Mouse (Mus musculus) forebrain, embryonic 14.5 days (tissue): ENCODE results near the gene Eci2. TPM values are rescaled to one million over a fixed set of nuclear protein-coding genes. Genes with fewer than 3 reads are reported as not detected.

Experiments used
- ATAC-seq: fragments of 200-750 bp; cut with Nextera tagmentation; 2 replicates; pipeline ENCODE4 v1.8.0; 2017; ENCODE audit warnings: mild to moderate bottlenecking, moderate library complexity
- DNase-seq: peaks from one replicate; pipeline ENCODE4 v3.0.0-alpha.2; 2015; ENCODE audit warnings: low spot score
- H3K27ac ChIP-seq: fragments of 300-500 bp; sonication (generic); 2 replicates; pipeline ENCODE4 v1.5.1; 2014; ENCODE audit warnings: low read depth, mild to moderate bottlenecking, control low read depth, low read length, moderate library complexity
- H3K27me3 ChIP-seq: fragments of 300-500 bp; sonication (generic); replicated peaks from 2 replicates; pipeline ENCODE4 v1.6.1; 2014; ENCODE audit warnings: low read length, control low read depth, mixed read lengths; ENCODE audit not compliant: control insufficient read depth, insufficient read depth
- H3K36me3 ChIP-seq: fragments of 300-500 bp; sonication (generic); 2 replicates; pipeline ENCODE4 v1.6.1; 2014; ENCODE audit warnings: low read length, control low read depth; ENCODE audit not compliant: control insufficient read depth, insufficient read depth
- H3K4me1 ChIP-seq: fragments of 300-500 bp; sonication (generic); 2 replicates; pipeline ENCODE4 v1.6.1; 2014; ENCODE audit warnings: antibody characterized with exemption, low read length, control low read depth; ENCODE audit not compliant: control insufficient read depth, insufficient read depth
- H3K4me2 ChIP-seq: fragments of 300-500 bp; sonication (generic); 2 replicates; pipeline ENCODE4 v1.6.1; 2014; ENCODE audit warnings: mild to moderate bottlenecking, control low read depth, low read length
- H3K4me3 ChIP-seq: fragments of 300-500 bp; sonication (generic); 2 replicates; pipeline ENCODE4 v1.5.1; 2014; ENCODE audit warnings: low read depth, low read length, control low read depth
- H3K9ac ChIP-seq: fragments of 300-500 bp; sonication (generic); 2 replicates; pipeline ENCODE4 v1.6.1; 2014; ENCODE audit warnings: mild to moderate bottlenecking, low read length, control low read depth, moderate library complexity
- H3K9me3 ChIP-seq: fragments of 300-500 bp; sonication (generic); replicated peaks from 2 replicates; pipeline ENCODE4 v1.6.1; 2016; ENCODE audit warnings: low read length, control low read depth, mixed read lengths; ENCODE audit not compliant: control insufficient read depth
- WGBS: fragments of 180-500 bp; shearing (Covaris S2); extraction: QIAGEN DNeasy Blood & Tissue Kit; methylation state at CpG from one replicate; pipeline ENCODE4 v1.1.7; 2014; 5-methylcytosine and 5-hydroxymethylcytosine counted together
- polyA plus RNA-seq: library from polyadenylated mRNA; unstranded; fragments of >200 nt; fragmentation: Nextera tagmentation; extraction: Ambion mirVana; gene quantifications from 2 replicates; pipeline ENCODE4 v1.2.1, GENCODE M21; 2014

Gene Eci2
- 139 and 158 TPM in 2 replicates for polyA plus RNA-seq

DNA sequence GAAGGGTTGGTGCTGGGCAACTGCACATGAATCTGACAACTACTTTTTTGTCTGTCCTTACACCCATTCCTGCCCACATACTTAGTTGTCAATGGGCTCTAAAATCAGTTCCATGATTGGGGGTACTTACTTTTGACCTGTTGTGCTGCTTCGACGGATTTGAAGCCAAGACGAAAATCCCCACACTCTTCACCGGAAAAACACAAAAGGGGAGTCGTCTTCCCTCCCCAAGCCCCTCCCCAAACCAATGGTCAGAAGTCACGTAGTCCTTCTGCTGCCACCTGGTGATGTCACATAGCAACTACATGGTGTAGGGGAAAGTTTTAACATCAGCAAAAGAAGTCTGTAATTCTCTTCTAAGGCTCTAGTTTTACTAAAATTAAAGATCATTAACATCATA lies at the start of gene Eci2:
Eci2 (minus strand) TSS at position 218 of the 400 bp plus-strand sequence.
- Histone ChIP-seq H3K36me3 (no peaks in the 10 kb centered on the region), H3K4me1 (no peaks in the 10 kb centered on the region), H3K4me2 (0 out of 2 replicates have a peak within 1 kb of the TSS, but pooled peaks have one; percentile 1), H3K27me3 (no peaks in the 10 kb centered on the region), H3K4me3 (no peak within 1 kb of the TSS), H3K9me3 (no peaks in the 10 kb centered on the region), H3K9ac (no peak within 1 kb of the TSS), H3K27ac (no peak within 1 kb of the TSS)
- 6% methylated on average over 6 of the region's 6 CpGs for WGBS
- ATAC-seq = no peak
- DNase-seq = peak; percentile 42

DNA sequence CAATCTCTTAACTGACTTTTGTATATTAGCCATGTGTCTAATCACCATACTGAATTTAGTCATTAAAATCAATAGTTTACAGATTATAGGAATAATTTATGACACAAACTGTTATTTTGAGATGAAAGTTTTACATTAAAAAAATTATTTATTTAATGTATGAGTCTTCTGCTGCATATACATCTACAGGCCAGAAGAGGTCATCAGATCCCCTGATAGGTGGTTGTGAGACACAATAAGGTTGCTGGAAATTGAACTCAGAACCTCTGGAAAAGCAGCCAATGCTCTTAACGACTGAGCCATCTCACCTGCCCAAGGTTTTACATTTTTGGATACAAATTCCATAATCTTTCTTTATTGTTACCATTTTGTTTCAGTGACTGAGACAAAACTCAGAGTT lies 48.0 kb upstream of the Eci2 start:
- no peak for DNase-seq
- Histone ChIP-seq H3K27ac (no peak overlapping the region), H3K9ac (no peak overlapping the region), H3K27me3 (no peaks in the 10 kb centered on the region), H3K4me1 (no peaks in the 10 kb centered on the region), H3K36me3 (no peaks in the 10 kb centered on the region), H3K9me3 (no peaks in the 10 kb centered on the region), H3K4me3 (no peak overlapping the region), H3K4me2 (no peak overlapping the region)
- no peak for ATAC-seq
- 58% methylated on average over 1 of the region's 1 CpGs for WGBS

DNA sequence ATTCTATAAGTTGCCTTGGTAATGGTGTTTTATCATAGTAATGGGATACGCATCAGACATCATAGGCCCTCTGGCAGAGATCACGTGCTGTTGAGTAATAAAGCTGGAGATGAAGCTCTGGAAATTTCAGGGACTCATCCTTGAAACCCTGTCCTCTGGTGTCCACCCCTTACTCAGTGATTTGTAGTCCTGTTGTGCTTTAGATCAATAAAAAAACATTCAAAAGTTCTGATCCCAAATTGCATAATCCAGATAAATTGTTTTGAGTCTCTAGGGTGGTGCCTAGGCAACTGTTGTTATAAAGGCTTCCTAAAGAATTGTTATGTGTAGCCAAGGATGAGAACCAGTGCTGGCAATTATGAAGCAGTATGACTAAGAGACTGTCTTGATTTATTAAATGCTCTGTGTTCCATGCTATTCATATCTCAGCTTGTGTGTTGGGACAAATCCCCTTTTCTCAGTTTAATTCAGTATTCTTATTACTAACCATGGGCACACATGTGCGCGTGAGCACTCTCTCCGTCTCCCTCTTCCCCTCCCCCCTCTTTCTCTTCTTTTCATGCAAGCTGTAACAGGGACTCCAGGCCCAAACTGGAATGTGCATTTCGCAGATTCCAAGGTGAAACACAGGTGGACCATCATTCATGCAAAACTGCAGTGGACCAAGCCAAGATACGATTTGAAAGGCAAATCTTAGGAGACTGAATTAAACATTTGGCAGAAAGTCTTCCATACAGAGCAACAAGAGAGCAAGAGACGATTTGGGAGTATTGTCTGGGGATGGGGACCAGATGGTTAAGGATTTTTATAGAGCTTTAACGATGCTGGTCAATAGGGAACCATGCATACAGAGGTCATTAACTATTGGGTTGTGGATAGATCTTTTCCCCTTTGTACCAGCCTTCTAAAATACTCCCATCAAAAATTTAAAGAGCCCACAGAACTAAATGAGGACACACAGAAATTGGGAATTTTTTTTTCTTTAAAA lies 43.9 kb upstream of the Eci2 start:
- H3K27ac ChIP-seq = no peak overlapping the region
- H3K4me2 ChIP-seq = no peak overlapping the region
- whole genome bisulfite sequencing = 60% methylated on average over 9 of the region's 9 CpGs
- no peak overlapping the region for H3K9ac ChIP-seq
- no peak for ATAC-seq
- no peak overlapping the region for H3K4me3 ChIP-seq
- no peaks in the 10 kb centered on the region for H3K9me3 ChIP-seq
- no peaks in the 10 kb centered on the region for H3K27me3 ChIP-seq
- no peak for DNase-seq
- H3K4me1 ChIP-seq = no peaks in the 10 kb centered on the region
- no peaks in the 10 kb centered on the region for H3K36me3 ChIP-seq

DNA sequence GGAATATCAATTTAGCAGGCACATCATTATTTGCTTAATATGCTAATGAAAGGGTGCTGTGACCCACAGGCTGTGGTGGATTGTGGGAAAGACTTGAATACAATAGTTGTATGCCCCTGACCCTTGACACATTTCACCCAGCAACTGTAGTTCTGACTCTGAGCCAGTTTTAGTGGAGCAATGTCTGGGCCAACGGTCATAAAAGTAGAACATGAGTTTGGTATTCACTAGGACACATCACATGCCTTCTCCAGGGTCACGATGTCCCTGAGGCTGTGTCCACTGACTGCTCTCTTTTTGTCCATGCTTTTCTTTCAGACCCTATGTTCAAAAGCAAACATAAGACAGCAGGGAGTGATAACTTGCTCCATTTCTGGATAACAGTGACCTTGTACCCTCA lies 40.2 kb upstream of the Eci2 start:
- no peak overlapping the region for H3K27ac ChIP-seq
- H3K4me2 ChIP-seq = no peak overlapping the region
- no peaks in the 10 kb centered on the region for H3K27me3 ChIP-seq
- no peaks in the 10 kb centered on the region for H3K36me3 ChIP-seq
- no peak overlapping the region for H3K4me3 ChIP-seq
- H3K9ac ChIP-seq = no peak overlapping the region
- H3K4me1 ChIP-seq = no peaks in the 10 kb centered on the region
- H3K9me3 ChIP-seq = no peaks in the 10 kb centered on the region
- WGBS = 93% methylated on average over 2 of the region's 2 CpGs
- no peak for DNase-seq
- ATAC-seq = no peak

DNA sequence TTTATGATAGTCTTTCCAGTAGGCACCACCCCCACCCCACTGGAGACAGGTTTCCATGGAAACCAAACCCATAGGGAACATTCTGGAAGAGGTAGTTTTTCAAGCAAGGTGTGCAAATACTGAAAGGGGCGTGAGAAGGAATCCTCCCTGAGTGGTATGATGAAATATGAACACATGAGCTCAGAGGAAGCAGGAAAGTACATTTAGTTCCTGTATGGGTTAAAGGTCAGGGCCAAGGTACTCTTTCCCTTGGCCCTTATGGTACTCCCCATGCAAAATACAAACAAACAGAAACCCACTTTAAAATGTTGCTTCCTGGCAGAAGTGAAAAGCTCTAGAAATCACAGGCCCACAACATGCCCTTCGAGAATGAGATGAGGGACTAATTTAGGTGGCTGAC lies 39.1 kb upstream of the Eci2 start:
- Histone ChIP-seq H3K27me3 (no peaks in the 10 kb centered on the region), H3K36me3 (no peaks in the 10 kb centered on the region), H3K27ac (no peak overlapping the region), H3K9ac (no peak overlapping the region), H3K4me2 (no peak overlapping the region), H3K4me1 (no peaks in the 10 kb centered on the region), H3K9me3 (no peaks in the 10 kb centered on the region), H3K4me3 (no peak overlapping the region)
- DNase-seq (no peak), ATAC-seq (no peak)
- WGBS = 83% methylated on average over 2 of the region's 2 CpGs

DNA sequence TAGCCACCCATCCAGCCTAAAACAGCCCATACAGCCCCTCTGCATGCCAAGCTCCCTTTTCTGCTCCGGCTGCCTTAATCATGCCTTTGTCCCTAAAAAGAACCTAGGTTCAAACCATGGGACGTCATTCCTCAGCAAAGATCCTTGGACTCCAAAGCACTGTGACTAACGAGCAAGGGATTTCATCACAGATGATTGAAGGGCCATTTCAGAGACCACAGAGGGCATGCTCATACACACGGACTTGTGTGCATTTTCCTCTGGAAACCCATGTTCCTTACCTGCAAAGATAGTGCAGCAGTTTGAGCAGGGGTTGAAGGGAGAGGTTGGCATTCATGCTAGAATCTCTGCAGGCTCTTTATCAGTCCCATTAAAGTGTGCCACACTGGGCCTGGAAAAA lies 37.5 kb upstream of the Eci2 start:
- DNase-seq (no peak), ATAC-seq (no peak)
- no peaks in the 10 kb centered on the region for H3K9me3 ChIP-seq
- no peak overlapping the region for H3K27ac ChIP-seq
- H3K9ac ChIP-seq = no peak overlapping the region
- H3K4me2 ChIP-seq = no peak overlapping the region
- H3K4me3 ChIP-seq = no peak overlapping the region
- no peaks in the 10 kb centered on the region for H3K36me3 ChIP-seq
- H3K27me3 ChIP-seq = no peaks in the 10 kb centered on the region
- H3K4me1 ChIP-seq = no peaks in the 10 kb centered on the region
- 18% methylated on average over 4 of the region's 4 CpGs for WGBS

DNA sequence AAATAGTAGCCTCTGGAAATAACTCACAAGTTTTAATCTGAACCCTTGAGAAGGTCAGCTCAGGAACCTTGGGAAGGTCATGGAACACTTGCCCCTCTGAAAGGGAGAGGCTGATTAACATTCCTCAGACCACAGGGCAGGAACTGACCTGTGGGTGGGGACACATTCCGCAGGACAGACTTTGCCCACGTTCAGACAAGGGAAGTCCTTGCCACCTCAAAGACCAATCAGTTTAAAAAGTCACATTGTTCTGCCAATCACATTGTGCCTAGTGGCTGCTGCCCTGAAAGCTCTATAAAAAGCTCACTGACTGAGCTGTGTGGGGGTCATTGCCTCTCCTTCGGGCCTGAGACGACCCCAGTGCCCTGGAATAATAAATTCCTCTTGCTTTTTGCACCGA lies 31.2 kb upstream of the Eci2 start:
- Histone ChIP-seq H3K4me2 (no peak overlapping the region), H3K9me3 (no peaks in the 10 kb centered on the region), H3K27ac (no peak overlapping the region), H3K9ac (no peak overlapping the region), H3K36me3 (no peaks in the 10 kb centered on the region), H3K4me3 (no peak overlapping the region), H3K4me1 (no peaks in the 10 kb centered on the region), H3K27me3 (no peaks in the 10 kb centered on the region)
- DNase-seq = no peak
- 33% methylated on average over 5 of the region's 5 CpGs for WGBS
- ATAC-seq = no peak

DNA sequence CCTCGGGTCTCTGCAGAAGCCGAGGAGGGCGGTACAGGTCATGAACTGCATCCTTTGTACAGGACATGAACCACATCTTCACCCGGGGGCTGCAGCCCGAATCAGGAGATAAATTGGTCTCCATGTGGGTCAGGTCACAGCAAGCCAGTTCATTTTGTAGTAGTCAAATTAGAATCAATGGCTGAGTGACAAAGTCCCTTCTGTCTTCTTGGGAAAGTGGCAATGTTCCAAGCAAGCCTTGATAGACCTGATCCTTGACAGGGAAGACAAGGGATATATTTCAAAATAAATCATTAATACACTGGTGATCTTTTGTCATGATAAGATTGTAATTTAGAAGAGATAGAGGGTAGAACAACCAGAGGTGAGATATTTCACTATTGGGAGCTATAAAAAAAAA lies 9.6 kb upstream of the Eci2 start:
- 84% methylated on average over 5 of the region's 5 CpGs for WGBS
- DNase-seq (no peak), ATAC-seq (no peak)
- H3K27me3 ChIP-seq = no peaks in the 10 kb centered on the region
- no peaks in the 10 kb centered on the region for H3K36me3 ChIP-seq
- no peak overlapping the region for H3K9ac ChIP-seq
- H3K4me1 ChIP-seq = no peaks in the 10 kb centered on the region
- no peak overlapping the region for H3K4me3 ChIP-seq
- H3K9me3 ChIP-seq = no peaks in the 10 kb centered on the region
- no peak overlapping the region for H3K4me2 ChIP-seq
- no peak overlapping the region for H3K27ac ChIP-seq

DNA sequence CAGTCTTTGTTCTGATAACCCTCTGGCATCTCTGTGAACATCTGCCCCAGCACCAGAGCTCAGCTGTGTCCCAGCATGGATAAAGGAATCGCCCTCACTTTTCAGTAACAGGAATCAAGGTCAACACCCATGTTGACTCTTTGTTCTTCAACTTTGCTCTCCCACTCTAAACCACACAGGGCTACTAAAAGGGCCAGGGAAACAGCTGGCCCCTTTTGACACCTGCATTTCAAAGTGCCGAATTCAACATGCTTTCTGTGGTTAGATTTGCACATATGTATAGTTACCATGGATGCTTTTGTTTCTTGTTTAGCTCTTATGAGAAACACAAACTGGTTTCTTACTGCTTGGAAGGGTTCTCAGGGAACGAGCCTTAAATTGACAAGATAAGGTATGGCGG lies 8.8 kb upstream of the Eci2 start:
- H3K36me3 ChIP-seq = no peaks in the 10 kb centered on the region

More for the DNA sequence above, 8.8 kb upstream of the Eci2 start:
- no peaks in the 10 kb centered on the region for H3K4me1 ChIP-seq
- no peaks in the 10 kb centered on the region for H3K9me3 ChIP-seq
- DNase-seq (no peak), ATAC-seq (no peak)
- H3K27me3 ChIP-seq = no peaks in the 10 kb centered on the region
- H3K9ac ChIP-seq = no peak overlapping the region
- H3K4me2 ChIP-seq = no peak overlapping the region
- no peak overlapping the region for H3K27ac ChIP-seq
- no peak overlapping the region for H3K4me3 ChIP-seq
- WGBS = 89% methylated on average over 4 of the region's 4 CpGs
